Mouse (Mus musculus): ENCODE measurements at regions not wholly inside any gene's neighbourhood (a gene's known extent, or its start where the extent isn't known, plus 50 kb on each side); places are given as distances from the start of the nearest gene placed in this dataset.
"Not testable (repeated sequence)": the region's sequence is repeated elsewhere in the genome, so short reads cannot be mapped to it uniquely, and the experiment has no call there.

DNA sequence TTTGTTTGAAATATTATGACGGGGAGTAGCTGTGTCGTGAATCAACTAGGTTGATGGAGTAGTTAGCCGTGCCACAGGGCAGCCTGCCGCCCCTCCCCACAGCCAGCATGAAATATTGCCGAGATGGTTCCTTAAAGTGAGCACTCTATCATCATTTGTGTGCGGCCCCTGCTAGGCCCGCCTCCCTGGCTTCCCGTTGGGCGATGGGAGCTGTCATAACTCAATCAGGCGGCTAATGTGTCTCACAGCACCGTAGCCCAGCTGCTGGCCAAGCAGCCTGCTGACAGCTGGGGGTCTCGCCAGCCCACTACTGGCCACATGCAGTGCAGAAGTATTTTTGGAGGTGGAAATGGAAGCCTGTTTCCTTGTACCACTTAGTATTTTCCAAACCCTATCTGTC, 140.9 kb downstream of the Sall1 start:
- DNase-seq (ENCODE audit: low spot score), result no peak

DNA sequence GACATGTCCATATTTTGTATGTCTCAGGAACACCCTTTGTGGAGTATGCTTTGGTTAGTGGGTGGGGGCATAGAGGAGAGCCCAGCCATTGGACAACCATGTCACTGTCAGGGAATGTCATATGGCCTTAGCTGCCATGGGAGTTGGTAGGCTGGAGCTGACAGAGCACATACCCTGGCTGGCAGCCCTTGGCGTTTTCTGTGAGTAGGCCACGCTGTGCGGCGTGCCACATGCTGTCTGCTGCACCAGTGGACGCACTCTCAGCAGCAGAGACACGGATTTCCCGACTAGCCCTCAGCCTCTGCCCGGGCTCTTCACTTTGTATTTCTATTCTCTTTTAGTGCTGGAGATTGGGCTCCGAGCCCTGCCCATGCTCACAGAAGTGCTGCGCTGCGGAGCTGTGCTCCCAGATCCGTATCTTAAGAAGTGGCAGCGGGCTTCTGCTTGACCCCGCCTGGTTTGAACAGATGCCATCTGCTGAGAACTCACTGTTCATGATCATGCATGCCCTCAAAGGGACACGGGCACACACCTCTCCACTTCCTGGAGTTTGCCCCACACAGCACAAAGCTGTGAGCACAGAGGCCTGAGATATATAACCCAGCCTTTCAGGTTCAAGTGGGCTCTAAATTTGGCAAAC, 160.1 kb downstream of the Sall1 start:
- no peak for DNase-seq (ENCODE audit: low spot score)

DNA sequence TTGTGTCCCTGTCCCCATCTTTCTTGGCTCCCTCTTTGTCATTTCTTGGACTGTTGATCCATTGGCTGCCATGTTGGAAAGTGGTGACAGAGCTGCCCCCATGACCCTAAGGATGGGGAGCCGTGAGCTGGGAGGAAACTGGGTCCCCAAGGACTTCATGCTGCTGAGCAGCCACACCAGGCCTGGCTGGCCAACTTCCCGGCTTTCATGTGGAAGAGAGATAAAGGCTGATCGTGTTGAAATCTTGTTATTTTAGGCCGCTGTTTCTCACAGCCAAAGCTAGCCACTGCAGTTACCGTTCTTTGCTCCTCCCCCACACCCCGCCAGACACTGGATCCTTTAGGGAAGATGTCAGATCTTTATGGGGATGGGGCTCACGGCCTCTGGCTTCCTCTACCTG, 164.1 kb downstream of the Sall1 start:
- DNase-seq (ENCODE audit: low spot score), result peak; percentile 26

DNA sequence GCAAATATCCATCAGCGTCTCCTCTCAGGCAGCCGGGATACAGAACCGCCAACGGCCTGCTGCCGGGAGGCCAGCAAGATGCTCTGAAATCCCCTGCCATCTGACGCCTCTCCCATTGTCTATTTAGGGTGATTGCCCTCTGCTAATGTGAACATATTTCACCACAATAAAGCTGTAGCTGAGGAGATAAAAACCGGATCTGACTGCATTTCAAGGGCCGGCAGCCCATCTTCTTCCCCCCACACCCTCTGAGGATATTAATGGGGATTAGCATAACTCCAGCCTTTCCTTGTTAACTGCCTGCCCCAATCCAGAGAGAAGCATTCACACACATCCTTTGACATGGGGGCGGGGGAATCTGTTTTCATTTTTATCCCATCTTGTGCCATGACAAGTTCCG, 166.0 kb downstream of the Sall1 start:
- DNase-seq (ENCODE audit: low spot score), result no peak

DNA sequence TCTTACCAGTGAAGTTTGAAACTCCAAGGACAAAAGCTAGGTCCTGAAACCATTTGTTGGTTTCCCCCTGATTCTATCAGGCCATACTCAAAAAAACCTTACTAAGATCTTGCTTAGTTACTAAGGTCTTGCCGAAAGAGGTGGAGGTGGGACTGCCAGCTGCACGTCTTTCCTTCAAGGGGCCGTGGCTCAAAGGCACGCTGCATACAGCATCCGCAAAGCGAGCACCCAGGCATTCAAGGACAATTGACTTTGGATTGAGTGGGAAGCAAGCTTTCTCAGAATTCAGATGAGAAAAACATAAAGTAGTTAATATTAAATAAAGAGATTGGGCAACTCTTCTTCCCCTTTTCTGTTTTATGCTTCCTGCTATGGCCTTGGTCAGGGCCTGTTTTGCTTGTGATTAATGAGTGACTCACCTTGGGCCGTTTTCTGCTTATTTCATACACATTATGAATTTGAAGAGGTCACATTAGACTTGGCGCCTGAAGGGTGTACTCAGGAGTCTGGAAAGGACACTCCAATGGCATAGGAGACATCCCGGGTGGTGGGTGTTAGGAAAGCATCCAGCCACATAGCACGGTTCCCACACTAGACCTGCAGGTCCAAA, 166.1 kb downstream of the Cyld start:
- no peak for DNase-seq (ENCODE audit: low spot score)

DNA sequence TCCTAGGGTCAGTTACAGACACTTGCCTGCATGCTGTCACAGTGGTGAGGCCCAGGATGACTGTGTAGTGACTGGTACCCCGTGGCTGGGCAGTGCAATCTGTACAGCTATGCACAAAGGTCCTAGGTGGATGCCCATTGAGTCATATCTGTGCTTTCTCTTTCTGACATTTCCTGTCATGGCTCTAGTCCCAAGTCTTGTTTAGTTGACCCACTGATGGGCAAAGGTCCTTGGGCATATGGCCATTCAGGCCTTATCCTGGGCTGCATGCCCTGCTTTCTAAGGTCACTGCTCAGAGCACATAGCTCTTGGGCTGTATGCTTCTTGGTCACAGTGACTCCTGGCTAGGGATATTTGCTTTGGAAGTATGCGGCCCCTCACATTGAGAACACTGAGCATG, 160.4 kb downstream of the Cyld start:
- DNase-seq (ENCODE audit: low spot score), result no peak

DNA sequence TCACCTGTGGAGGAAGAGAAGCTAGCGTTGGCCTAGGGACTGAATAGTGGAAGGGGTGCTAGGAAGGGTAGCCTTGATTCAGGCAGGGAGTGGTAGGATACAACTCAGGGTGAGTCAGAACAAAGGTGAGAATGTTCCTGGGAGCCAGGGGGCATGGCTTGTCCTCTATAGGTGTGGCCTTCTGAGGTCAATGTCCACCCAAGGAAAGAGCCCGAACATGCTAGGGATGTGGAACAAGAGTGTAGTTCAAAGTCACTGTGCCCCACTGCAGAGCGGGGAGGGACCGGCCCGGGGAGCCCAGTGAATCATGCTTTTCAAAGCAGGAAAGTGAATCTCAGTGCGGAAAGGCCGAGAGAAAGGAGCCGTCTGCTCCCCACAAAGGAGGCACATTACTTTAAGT, 156.4 kb downstream of the Cyld start:
- no peak for DNase-seq (ENCODE audit: low spot score)

DNA sequence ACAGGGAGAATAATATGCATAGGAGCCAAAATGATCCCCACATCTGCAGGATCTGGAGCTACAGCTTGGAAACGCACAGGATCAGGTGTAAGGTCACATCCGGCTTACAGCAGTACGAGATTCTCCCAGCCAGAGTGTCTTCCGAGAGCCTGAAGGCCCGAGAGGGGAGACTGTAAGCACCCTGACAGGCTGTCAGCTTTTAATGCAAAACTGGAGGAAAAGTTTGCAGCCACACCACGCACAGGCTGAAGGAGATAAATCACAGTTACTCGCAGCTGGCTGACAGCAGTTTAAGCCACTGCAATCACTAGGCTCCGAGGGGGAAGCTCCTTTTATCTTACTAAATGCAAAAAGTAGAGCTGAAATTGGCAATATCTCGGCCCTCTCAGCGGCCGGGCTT, 149.1 kb downstream of the Cyld start:
- no peak for DNase-seq (ENCODE audit: low spot score)

GRCm38 (mm10) chr8:88844370-88844769, 147.5 kb downstream of the Cyld start:
- no peak for DNase-seq (ENCODE audit: low spot score)

GRCm38 (mm10) chr8:88842451-88842850, 145.6 kb downstream of the Cyld start:
- no peak for DNase-seq (ENCODE audit: low spot score)

DNA sequence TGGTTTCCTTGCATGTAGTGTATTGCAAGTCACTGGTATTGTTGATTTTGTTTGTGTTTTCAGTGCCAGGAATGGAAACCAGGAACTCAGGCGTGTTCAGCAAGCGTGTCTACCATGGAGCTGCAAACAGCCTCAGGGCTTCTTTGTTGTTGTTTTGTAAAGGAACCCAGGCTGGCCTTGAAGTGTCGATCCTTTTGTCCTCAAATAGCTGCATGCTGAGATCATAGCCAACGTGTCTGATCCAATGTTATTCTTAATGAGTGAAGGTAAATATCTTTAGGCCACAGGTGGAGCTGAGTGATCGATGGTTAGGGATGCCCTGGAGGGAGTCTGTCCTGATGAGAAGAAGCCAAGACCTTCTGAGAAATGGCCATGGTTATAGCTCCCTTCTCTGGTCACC, 143.3 kb downstream of the Cyld start:
- no peak for DNase-seq (ENCODE audit: low spot score)

DNA sequence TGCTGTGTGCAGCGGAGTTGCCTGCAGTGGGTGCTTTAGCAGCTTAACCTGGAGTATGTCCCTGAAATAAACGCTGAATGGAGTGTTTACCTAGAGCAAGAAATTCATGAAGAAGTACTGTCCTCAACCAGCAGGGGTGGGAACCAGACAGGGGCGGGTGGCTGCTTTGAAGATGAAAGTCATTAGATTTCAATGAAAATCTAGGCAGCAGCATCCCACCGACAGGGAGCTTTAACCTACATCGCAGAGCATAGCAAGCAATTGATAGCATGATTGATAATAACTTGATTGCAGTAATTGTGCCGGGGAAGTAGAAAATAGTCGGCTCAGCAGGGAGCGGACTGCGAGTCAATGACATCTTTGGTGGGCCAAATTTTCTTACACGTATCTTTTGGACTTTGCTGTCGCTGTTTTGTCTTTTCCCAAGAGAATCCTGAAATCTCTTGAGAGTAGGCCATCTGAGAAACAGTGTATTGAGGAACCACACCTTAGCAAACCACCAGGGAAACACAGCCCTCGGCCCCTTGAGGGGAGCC, 139.0 kb downstream of the Cyld start:
- DNase-seq (ENCODE audit: low spot score), result no peak

DNA sequence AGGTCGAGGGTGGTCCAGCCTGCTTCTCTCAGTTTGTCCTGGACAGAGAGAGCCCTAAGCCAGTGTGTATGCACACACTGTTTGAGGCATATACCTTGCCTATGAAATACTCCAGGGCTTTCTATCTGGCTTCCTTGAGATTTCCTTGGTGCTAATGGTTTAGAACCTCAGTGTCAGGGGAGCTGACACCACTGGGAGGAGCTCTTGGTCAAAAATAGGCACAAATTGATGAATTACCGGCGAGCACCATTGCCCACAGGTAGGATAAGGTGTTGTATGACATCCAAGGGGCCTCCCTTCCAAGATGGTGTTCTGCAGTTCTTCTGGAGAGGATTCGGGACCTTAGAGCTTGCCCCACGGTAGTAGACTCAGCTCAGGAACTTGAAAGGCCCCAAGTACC, 129.0 kb downstream of the Cyld start:
- DNase-seq (ENCODE audit: low spot score), result no peak

DNA sequence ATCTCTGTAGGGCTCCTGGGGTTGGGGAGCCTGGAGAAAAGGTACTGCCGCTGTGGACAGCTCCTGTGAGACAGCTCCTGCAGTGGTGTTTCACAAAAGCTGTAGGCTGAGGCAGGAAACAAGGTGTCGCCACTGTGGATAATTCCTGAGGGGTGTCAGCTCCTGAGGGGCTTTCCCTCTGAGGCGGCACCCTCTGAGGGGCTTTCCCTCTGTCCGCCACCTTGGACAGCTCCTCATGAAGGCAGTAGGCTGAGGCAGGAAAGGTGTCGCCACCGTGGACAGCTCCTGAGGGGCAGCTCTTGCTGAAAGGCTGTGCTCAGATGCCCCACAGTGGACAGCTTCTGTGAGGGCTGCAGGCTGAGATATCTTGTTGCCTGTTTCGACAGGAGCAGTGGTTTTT, 127.1 kb downstream of the Cyld start:
- no peak for DNase-seq (ENCODE audit: low spot score)

- DNase-seq (ENCODE audit: low spot score), result no peak
Measured at GRCm38 (mm10) chr8:88820275-88820850, 123.5 kb downstream of the Cyld start.

DNA sequence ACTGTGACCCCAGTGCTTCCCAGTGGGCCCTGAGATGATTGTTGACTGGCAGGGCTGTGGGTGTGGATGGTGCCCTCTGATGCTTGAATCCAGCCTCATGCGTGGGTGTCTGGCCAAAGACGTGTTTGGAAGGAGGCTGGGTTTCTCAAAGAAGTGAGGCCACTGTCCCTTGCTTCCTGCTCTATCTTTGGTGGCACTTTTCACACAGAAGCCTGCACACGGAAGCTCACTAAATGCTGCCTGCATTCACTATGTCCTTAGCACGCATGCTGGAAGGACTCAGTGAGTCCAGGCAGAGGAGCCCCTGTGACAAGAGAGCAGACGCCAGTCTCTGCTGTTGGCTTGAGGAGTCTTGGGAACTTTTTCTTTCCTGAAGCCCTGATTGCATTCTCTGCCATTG, 119.6 kb downstream of the Cyld start:
- no peak for DNase-seq (ENCODE audit: low spot score)

DNA sequence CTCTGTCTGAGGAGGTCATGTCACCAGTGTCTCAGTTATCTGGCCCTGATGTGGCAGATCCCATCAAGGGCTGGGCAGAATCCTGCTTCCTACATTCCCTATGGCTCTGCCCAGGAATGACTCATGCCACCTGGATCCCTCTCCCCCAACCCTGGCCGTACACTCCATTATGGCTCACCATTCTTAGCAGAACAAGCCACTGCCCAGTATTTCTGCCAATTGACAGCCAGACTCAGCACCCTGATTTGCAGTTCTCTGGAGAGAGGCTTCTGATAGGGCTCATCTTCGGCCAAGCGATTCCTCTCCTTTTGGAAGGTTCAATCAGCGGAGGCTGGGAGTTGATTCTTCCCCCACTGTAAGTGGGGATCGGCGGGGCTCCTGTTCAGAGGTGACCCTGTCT, 117.4 kb downstream of the Cyld start:
- DNase-seq (ENCODE audit: low spot score), result no peak

DNA sequence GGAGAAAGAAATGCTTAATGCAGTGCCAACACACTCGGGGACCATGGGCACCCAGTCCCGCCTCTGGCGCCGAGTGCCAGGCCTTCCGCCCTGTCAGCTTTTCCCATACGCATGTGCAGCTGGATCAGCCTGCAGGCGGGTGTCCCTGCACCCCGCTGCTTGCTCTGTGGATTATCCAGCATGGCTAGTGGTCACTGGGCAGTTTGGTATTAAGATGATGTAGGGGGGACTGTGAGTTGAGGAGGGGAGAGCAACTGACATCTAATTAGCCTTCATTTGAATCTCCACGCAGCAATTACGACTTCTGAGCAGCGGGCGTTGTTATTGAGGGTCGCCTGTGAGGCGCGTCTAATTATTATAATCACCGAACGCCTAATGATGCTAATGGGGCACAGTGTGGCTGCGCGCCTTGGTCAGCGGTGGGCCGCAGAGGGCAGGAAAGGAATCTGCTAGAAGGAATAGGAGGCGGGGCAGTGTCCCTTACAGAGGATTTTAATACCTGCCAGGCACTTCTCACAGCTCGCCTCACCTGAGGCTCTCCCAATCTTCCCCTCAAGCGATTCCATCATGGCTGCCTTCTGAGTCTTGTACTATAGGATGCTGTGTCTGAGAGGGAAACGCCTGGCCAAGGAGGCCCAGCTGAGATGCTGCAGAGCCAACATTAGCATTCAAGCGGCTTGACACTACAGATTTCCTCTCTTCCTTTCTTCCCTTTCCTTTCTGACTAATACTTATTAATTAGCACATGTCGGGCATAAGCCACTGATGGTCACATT, 116.3 kb downstream of the Cyld start:
- no peak for DNase-seq (ENCODE audit: low spot score)

DNA sequence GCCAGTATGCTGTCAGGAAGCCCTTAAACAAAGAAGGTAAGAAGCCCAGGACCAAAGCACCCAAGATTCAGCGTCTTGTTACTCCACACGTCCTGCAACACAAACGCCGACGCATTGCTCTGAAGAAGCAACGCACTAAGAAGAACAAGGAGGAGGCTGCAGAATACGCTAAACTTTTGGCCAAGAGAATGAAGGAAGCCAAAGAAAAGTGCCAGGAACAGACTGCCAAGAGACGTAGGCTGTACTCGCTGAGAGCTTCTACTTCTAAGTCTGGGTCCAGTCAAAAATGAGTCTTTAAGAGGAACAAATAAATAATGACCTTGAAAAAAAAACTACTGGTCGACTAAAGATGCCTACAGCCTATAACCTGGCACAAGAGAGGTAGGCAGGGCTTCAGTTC, 110.0 kb downstream of the Cyld start:
- not testable (repeated sequence) for DNase-seq (ENCODE audit: low spot score)

All from ovary, postnatal 36 days (tissue).